Mouse (Mus musculus) forebrain, postnatal 0 days (tissue): Measurements from ENCODE around the gene Orm3. TPM values are rescaled to one million over a fixed set of nuclear protein-coding genes. Genes with fewer than 3 reads are reported as not detected.
"Not testable (repeated sequence)": the region's sequence is repeated elsewhere in the genome, so short reads cannot be mapped to it uniquely, and the experiment has no call there.

Source experiments
- ATAC-seq: fragments of 200-750 bp; cut with Nextera tagmentation; 2 replicates; pipeline ENCODE4 v1.8.0; 2017; ENCODE audit warnings: mild to moderate bottlenecking, moderate library complexity
- DNase-seq: peaks from one replicate; pipeline ENCODE4 v3.0.0-alpha.2; 2015
- H3K27ac ChIP-seq: fragments of 300-500 bp; sonication (generic); 2 replicates; pipeline ENCODE4 v1.5.1; 2014; ENCODE audit warnings: low read depth, mild to moderate bottlenecking, antibody characterized with exemption, low read length, moderate library complexity, mixed read lengths
- H3K27me3 ChIP-seq: fragments of 300-500 bp; sonication (generic); 2 replicates; pipeline ENCODE4 v1.6.1; 2014; ENCODE audit warnings: mild to moderate bottlenecking, low read length, mixed read lengths; ENCODE audit not compliant: insufficient read depth
- H3K36me3 ChIP-seq: fragments of 300-500 bp; sonication (generic); 2 replicates; pipeline ENCODE4 v1.6.1; 2014; ENCODE audit warnings: mild to moderate bottlenecking, moderate library complexity; ENCODE audit not compliant: insufficient read depth
- H3K4me1 ChIP-seq: fragments of 300-500 bp; sonication (generic); 2 replicates; pipeline ENCODE4 v1.6.1; 2014; ENCODE audit warnings: antibody characterized with exemption; ENCODE audit not compliant: insufficient read depth
- H3K4me2 ChIP-seq: fragments of 300-500 bp; sonication (generic); 2 replicates; pipeline ENCODE4 v1.6.1; 2014; ENCODE audit warnings: low read depth, mild to moderate bottlenecking, moderate library complexity
- H3K4me3 ChIP-seq: fragments of 300-500 bp; sonication (generic); 2 replicates; pipeline ENCODE4 v1.5.1; 2014; ENCODE audit warnings: low read depth, low read length, mixed read lengths
- H3K9ac ChIP-seq: fragments of 300-500 bp; sonication (generic); 2 replicates; pipeline ENCODE4 v1.6.1; 2014; ENCODE audit warnings: mild to moderate bottlenecking
- H3K9me3 ChIP-seq: fragments of 300-500 bp; sonication (generic); 2 replicates; pipeline ENCODE4 v1.6.1; 2016; ENCODE audit warnings: low read length
- CTCF ChIP-seq: sonication (generic); IDR thresholded peaks from 2 replicates; pipeline ENCODE4 v1.5.1; 2016; ENCODE audit warnings: antibody characterized with exemption, control low read depth, low read depth
- WGBS: fragments of 180-500 bp; shearing (Covaris S2); extraction: QIAGEN DNeasy Blood & Tissue Kit; methylation state at CpG from one replicate; pipeline ENCODE4 v1.1.7; 2014; 5-methylcytosine and 5-hydroxymethylcytosine counted together
- polyA plus RNA-seq: library from polyadenylated mRNA; unstranded; fragments of >200 nt; fragmentation: Nextera tagmentation; extraction: Ambion mirVana; gene quantifications from 2 replicates; pipeline ENCODE4 v1.2.1, GENCODE M21; 2015
- total RNA-seq: library from RNA; depleted of rRNA; stranded (reverse); fragments of >200 nt; gene quantifications from 2 replicates; pipeline ENCODE4 v1.2.3, GENCODE M21; 2014

Gene Orm3
- total and polyA plus RNA-seq, 2 experiments from 2014 or later, result not detected

- 63% methylated on average over 9 of the region's 9 CpGs for WGBS
- no peaks in the 10 kb centered on the region for H3K4me1 ChIP-seq
- no peak overlapping the region for H3K27ac ChIP-seq
- no peak overlapping the region for H3K4me2 ChIP-seq
- no peak overlapping the region for H3K4me3 ChIP-seq
- no peaks in the 10 kb centered on the region for H3K9me3 ChIP-seq
- TF ChIP-seq CTCF, result no peak
- DNase-seq (no peak), ATAC-seq (peak; percentile 39; the same call in 1 of the 2 replicates)
- no peaks in the 10 kb centered on the region for H3K27me3 ChIP-seq
- H3K9ac ChIP-seq, result no peak overlapping the region
- H3K36me3 ChIP-seq, result no peaks in the 10 kb centered on the region
Measured at GRCm38 (mm10) chr4:63316076-63316746, 39.8 kb upstream of the Orm3 start.

GRCm38 (mm10) chr4:63319566-63319965 is 36.4 kb upstream of the Orm3 start:
- not testable (repeated sequence) for H3K27me3 ChIP-seq, H3K4me1 ChIP-seq, H3K27ac ChIP-seq, H3K4me3 ChIP-seq, H3K36me3 ChIP-seq, H3K4me2 ChIP-seq, H3K9ac ChIP-seq, ATAC-seq, H3K9me3 ChIP-seq
- peak; percentile 71 for DNase-seq
- TF ChIP-seq CTCF, result peak; percentile 78
- 21% methylated on average over 3 of the region's 3 CpGs for WGBS

- 87% methylated on average over 8 of the region's 8 CpGs for WGBS
- H3K27me3 ChIP-seq, result no peaks in the 10 kb centered on the region
- H3K36me3 ChIP-seq, result no peaks in the 10 kb centered on the region
- ATAC-seq (no peak), DNase-seq (no peak)
- no peak overlapping the region for H3K9ac ChIP-seq
- no peak overlapping the region for H3K4me2 ChIP-seq
- H3K9me3 ChIP-seq, result no peaks in the 10 kb centered on the region
- no peaks in the 10 kb centered on the region for H3K4me1 ChIP-seq
- H3K27ac ChIP-seq, result no peak overlapping the region
- H3K4me3 ChIP-seq, result no peak overlapping the region
- no peak for TF ChIP-seq CTCF
Measured at GRCm38 (mm10) chr4:63323275-63323815, 32.6 kb upstream of the Orm3 start.

GRCm38 (mm10) chr4:63333403-63333802 is 22.6 kb upstream of the Orm3 start:
- Histone ChIP-seq H3K36me3 (no peaks in the 10 kb centered on the region), H3K4me2 (no peak overlapping the region), H3K27ac (no peak overlapping the region), H3K9me3 (no peaks in the 10 kb centered on the region), H3K27me3 (no peaks in the 10 kb centered on the region), H3K4me1 (no peaks in the 10 kb centered on the region), H3K9ac (no peak overlapping the region), H3K4me3 (no peak overlapping the region)
- no peak for TF ChIP-seq CTCF
- ATAC-seq, result no peak
- DNase-seq, result no peak
- 76% methylated on average over 4 of the region's 4 CpGs for WGBS

GRCm38 (mm10) chr4:63338414-63339076 is 17.4 kb upstream of the Orm3 start:
- Histone ChIP-seq H3K4me3 (no peak overlapping the region), H3K27ac (no peak overlapping the region), H3K4me2 (no peak overlapping the region), H3K9me3 (no peaks in the 10 kb centered on the region), H3K36me3 (no peaks in the 10 kb centered on the region), H3K27me3 (no peaks in the 10 kb centered on the region), H3K4me1 (no peaks in the 10 kb centered on the region), H3K9ac (no peak overlapping the region)
- ATAC-seq (peak; percentile 63), DNase-seq (peak; percentile 15)
- WGBS, result 54% methylated on average over 3 of the region's 3 CpGs
- no peak for TF ChIP-seq CTCF

- Histone ChIP-seq H3K4me1 (no peaks in the 10 kb centered on the region), H3K4me3 (no peak overlapping the region), H3K27ac (no peak overlapping the region), H3K27me3 (no peaks in the 10 kb centered on the region), H3K4me2 (no peak overlapping the region), H3K9ac (no peak overlapping the region), H3K9me3 (no peaks in the 10 kb centered on the region), H3K36me3 (no peaks in the 10 kb centered on the region)
- DNase-seq, result no peak
- 67% methylated on average over 4 of the region's 4 CpGs for WGBS
- no peak for ATAC-seq
- TF ChIP-seq CTCF, result no peak
Measured at GRCm38 (mm10) chr4:63342491-63342890, 13.5 kb upstream of the Orm3 start.

- TF ChIP-seq CTCF, result no peak
- DNase-seq, result no peak
- ATAC-seq, result no peak
- Histone ChIP-seq H3K27me3 (no peaks in the 10 kb centered on the region), H3K4me3 (no peak overlapping the region), H3K27ac (no peak overlapping the region), H3K4me1 (no peaks in the 10 kb centered on the region), H3K36me3 (no peaks in the 10 kb centered on the region), H3K4me2 (no peak overlapping the region), H3K9ac (no peak overlapping the region), H3K9me3 (no peaks in the 10 kb centered on the region)
- WGBS, result 74% methylated on average over 3 of the region's 3 CpGs
Measured at GRCm38 (mm10) chr4:63343608-63344007, 12.4 kb upstream of the Orm3 start.
